Mouse (Mus musculus): ENCODE data around the gene Gm49405.

DNA sequence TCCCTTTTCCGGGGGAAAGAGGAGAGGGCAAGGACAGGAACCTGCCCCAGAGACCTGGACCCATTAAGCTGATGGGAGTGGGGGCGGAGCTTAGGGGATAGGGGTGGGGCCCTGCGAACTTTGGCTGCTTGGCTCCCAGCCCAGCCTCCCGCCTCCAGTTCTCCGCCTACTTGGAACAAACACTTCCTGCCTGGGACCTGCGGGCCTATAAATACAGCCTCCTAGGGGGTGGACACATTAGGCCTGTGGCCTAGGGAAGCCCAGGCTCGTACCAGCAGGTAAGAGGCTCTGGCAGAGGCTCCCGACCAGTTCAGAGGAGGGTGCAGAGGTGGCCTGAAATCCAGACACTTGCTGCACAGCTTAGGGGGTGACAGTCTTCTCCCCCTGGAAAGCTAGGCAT is 14.1 kb upstream of the Gm49405 start, which contains the start of gene Acy3:
- no peak for TF ChIP-seq ZC3H11A (IDR thresholded peaks at IDR 0.05; ENCODE audit: low read depth, low read length)
- TF ChIP-seq TBP (IDR thresholded peaks at IDR 0.05; ENCODE audit: low read depth, low read length) = peak; percentile 93
- no peak for TF ChIP-seq GATA1 (IDR thresholded peaks at IDR 0.05; ENCODE audit: low read depth, low read length)
- TF ChIP-seq CTCF (IDR thresholded peaks at IDR 0.05 in 2 of 3, conservative IDR thresholded peaks at IDR 0.05 in 1 of 3; ENCODE audit: control insufficient read depth in 1 of 3, insufficient read depth in 1 of 3, low read depth in 2 of 3, low read length in 3 of 3, poor library complexity in 1 of 3, severe bottlenecking in 1 of 3) = no peak
- peak; percentile 89 for TF ChIP-seq NELFE (IDR thresholded peaks at IDR 0.05; ENCODE audit: low read depth, low read length)

Measured in MEL (cell line).